8 mouse cellular contexts compared by ENCODE assay signal in the genomic region with DNA sequence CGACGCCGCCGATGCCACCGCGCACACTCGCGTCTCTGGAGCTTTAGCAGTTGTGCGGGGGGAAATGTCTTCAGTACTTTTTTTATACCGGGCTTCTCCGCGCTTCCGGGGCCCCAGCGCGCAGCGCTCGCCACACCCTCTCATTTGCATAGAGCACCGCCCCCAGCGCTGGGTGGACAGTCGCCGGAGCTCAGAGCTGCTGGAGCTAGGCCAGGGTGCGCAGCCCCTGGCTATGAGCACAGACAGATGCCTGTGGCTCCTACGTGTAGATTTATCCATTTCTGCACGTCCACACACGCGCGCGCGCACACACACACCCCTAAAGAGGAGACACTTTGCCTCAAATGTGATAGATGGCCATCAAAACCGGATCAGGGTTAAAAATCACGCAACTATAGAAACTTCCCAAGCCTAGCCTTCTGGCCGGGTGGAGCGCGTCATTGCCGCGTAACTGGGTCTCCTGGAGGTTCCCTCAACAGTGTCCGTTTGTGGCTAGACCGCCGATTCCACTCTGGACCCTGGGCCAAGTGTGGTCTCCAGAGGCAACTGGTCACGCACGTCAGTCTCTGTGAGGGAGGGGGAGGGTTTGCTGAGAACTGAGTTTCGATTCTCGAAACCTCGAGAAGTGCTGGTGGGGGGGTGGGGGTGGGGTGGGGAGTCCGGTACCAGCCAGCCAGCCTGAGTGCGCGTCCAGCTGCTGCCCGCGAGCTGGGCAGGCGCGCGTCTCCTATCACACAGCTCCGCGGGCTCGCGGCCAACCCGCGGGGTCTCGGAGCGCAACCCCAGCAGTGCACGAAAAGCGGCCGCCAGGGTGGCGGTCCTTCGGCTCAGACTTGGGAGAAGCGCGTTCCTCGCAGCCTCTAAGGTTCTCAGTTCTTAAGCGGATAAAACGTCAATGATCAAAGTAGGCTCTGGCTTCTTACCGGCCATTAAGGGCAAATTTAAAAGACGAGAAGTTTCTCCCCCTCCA. TPM values are rescaled to one million over a fixed set of nuclear protein-coding genes. Genes with fewer than 3 reads are reported as not detected.
A peak's percentile ranks its signal among the peaks of the same experiment; 100 is the strongest.
DNase-seq lines count a peak whose midpoint lies in the region; ATAC-seq lines count a peak whose summit lies in the region.

A gene (minus strand): TSS at position 107 of the 970 bp plus-strand sequence.

- peaks cover 9% of the 10 kb centered on the region; the same call in 1 of the 2 replicates for H3K4me1 ChIP-seq in hindbrain, embryonic 12.5 days

- peak; percentile 94 for DNase-seq in MN1 (ENCODE audit: low spot score)
- DNase-seq in cerebellum, postnatal 14 days = peak; percentile 60 to 62
- DNase-seq in frontal cortex, postnatal 14 days (ENCODE audit: low spot score in 2 of 2) = peak; percentile 41 to 51
- DNase-seq in layer of hippocampus, postnatal 25 days (ENCODE audit: extremely low spot score in 1 of 2, low spot score in 1 of 2) = peak; percentile 18 to 50
- DNase-seq in lung, postnatal 14 days = peak; percentile 82
- DNase-seq in ovary, postnatal 14 days (ENCODE audit: low spot score) = peak; percentile 73
- DNase-seq in thymus, postnatal 14 days = peak; percentile 73

- no peaks in the 10 kb centered on the region for H3K9me3 ChIP-seq in hindbrain, embryonic 12.5 days (replicated peaks)

- peak within 1 kb of the TSS; percentile 65 for H3K9ac ChIP-seq in hindbrain, embryonic 12.5 days

- whole genome bisulfite sequencing in hindbrain, embryonic 12.5 days = 0% methylated on average over 70 of the region's 72 CpGs

- no peaks in the 10 kb centered on the region for H3K36me3 ChIP-seq in hindbrain, embryonic 12.5 days

- H3K4me2 ChIP-seq in hindbrain, embryonic 12.5 days (replicated peaks) = peak within 1 kb of the TSS; percentile 84

- peaks cover 17% of the 10 kb centered on the region for H3K27me3 ChIP-seq in hindbrain, embryonic 12.5 days

- peak within 1 kb of the TSS; percentile 69 for H3K27ac ChIP-seq in hindbrain, embryonic 12.5 days

- ATAC-seq in hindbrain, embryonic 12.5 days (ENCODE audit: low FRiP score) = peak; percentile 91

- H3K4me3 ChIP-seq in hindbrain, embryonic 12.5 days = peak within 1 kb of the TSS; percentile 57

RNA-seq across cellular contexts. Expression of the gene that starts here (rescaled TPM):
- polyA plus RNA-seq in hindbrain, embryonic 12.5 days (2016; fragmentation: Nextera tagmentation; extraction: Ambion mirVana) = 9.9 and 11.0 TPM in 2 replicates
- total RNA-seq in layer of hippocampus, postnatal 25 days (2021) = 1 to 10 TPM; 2.4 to 3.5 TPM

Comparison
In these comparisons a context has a peak if more than half of its experiments do, and no peak if none do; other contexts are left out.
1. Peak in every context shown above with its lines: DNase-seq, ATAC-seq, H3K4me3 ChIP-seq and H3K27ac ChIP-seq.
2. DNase-seq: peak in every context shown above with its lines; median percentile 94 in MN1; 82 in lung, postnatal 14 days; 73 in ovary, postnatal 14 days; 73 in thymus, postnatal 14 days; 61 in cerebellum, postnatal 14 days; 46 in frontal cortex, postnatal 14 days; 34 in layer of hippocampus, postnatal 25 days.